Mouse (Mus musculus): ENCODE data around the gene Gm3476. TPM values are rescaled to one million over a fixed set of nuclear protein-coding genes. Genes with fewer than 3 reads are reported as not detected.
"Not testable (repeated sequence)": the region's sequence is repeated elsewhere in the genome, so short reads cannot be mapped to it uniquely, and the experiment has no call there.

Gm3476 gene
- total RNA-seq (2014; rRNA removed) (not detected in 2 replicates), polyA plus RNA-seq (2015; fragmentation: Nextera tagmentation; extraction: Ambion mirVana) (not detected in 2 replicates)

DNA sequence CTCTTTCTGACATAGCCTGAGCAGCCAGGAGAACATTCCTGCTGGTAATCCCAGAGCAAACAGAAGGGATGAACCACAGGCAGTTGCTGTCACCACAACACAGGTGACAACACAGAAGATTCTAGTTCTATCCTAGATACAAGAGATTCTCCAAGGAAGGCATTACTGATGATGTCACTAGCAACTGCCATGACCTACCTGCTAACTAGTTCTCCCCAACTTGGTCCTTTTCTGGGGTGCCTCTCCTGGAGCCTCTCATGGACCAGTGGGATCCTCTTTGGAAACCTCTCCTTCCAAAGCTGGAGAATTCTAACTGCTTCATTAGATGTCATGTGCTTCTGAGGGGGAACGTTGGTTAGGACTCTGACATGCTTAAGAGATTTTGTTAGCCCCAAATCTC lies at the start of gene Gm3476:
TSS of gene Gm3476 (minus strand) at position 101 of the 400 bp plus-strand sequence.
- not testable (repeated sequence) for H3K4me3 ChIP-seq (ENCODE audit: low read depth, low read length); H3K9me3 ChIP-seq (ENCODE audit: low read length); ATAC-seq (ENCODE audit: low FRiP score); H3K4me1 ChIP-seq (ENCODE audit: insufficient read depth, low read length); DNase-seq (ENCODE audit: low spot score); H3K27me3 ChIP-seq (ENCODE audit: insufficient read depth, low read length); H3K36me3 ChIP-seq (ENCODE audit: insufficient read depth, low read length); H3K9ac ChIP-seq (replicated peaks; ENCODE audit: low read length, poor library complexity, severe bottlenecking); H3K4me2 ChIP-seq (ENCODE audit: low read depth, low read length, poor library complexity, severe bottlenecking); H3K27ac ChIP-seq (ENCODE audit: low read depth, low read length)
- WGBS, result no CpG with 5 or more reads among the region's 1 CpGs

DNA sequence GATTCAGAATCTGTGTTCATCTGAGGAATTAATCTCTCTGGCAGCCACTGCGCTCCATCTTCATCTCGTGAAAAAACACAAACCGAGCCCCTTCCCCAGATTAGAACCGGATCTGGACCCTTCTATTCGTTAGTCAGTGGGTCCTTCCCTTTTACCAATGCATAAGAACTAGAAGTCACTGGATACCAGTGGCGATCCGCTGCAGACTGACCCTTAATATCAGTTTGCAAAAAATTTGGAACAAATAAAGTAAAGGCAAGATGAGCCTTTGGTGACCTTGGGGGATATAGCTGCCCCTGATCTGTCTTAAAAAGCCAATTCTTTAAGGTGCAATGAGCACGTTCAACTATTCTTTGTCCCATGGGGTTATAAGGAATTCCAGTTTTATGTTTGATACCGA lies 37.9 kb upstream of the Gm3476 start:
- ATAC-seq (ENCODE audit: low FRiP score); H3K4me1 ChIP-seq (ENCODE audit: insufficient read depth, low read length); H3K27ac ChIP-seq (ENCODE audit: low read depth, low read length); H3K9me3 ChIP-seq (ENCODE audit: low read length); H3K36me3 ChIP-seq (ENCODE audit: insufficient read depth, low read length); H3K4me3 ChIP-seq (ENCODE audit: low read depth, low read length); DNase-seq (ENCODE audit: low spot score); H3K9ac ChIP-seq (replicated peaks; ENCODE audit: low read length, poor library complexity, severe bottlenecking); H3K27me3 ChIP-seq (ENCODE audit: insufficient read depth, low read length); H3K4me2 ChIP-seq (ENCODE audit: low read depth, low read length, poor library complexity, severe bottlenecking): not testable (repeated sequence)
- 80% methylated on average over 5 of the region's 9 CpGs for WGBS

DNA sequence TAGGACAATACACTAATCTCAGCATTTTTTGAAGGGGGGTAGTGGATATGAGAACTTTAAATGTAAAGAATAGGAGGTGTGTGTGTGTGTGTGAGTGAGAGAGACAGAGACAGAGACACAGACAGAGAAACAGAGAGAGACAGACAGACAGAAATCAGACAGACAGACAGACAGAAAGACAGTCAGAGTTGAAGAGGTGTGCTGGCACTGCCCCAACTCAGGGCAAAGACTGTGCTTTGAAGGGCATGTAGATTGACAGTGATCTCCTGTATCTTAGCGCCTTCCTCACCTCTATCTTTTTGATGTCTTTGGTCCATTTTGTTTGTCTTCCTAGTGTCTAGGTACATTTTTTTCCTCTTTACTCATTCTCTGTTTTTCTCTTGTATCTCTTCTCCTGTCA lies 35.5 kb upstream of the Gm3476 start:
- H3K9ac ChIP-seq (replicated peaks; ENCODE audit: low read length, poor library complexity, severe bottlenecking); H3K27me3 ChIP-seq (ENCODE audit: insufficient read depth, low read length); H3K27ac ChIP-seq (ENCODE audit: low read depth, low read length); ATAC-seq (ENCODE audit: low FRiP score); H3K4me2 ChIP-seq (ENCODE audit: low read depth, low read length, poor library complexity, severe bottlenecking); H3K9me3 ChIP-seq (ENCODE audit: low read length); H3K4me1 ChIP-seq (ENCODE audit: insufficient read depth, low read length); H3K4me3 ChIP-seq (ENCODE audit: low read depth, low read length); DNase-seq (ENCODE audit: low spot score); H3K36me3 ChIP-seq (ENCODE audit: insufficient read depth, low read length): not testable (repeated sequence)
- no CpG with 5 or more reads among the region's 1 CpGs for whole genome bisulfite sequencing

DNA sequence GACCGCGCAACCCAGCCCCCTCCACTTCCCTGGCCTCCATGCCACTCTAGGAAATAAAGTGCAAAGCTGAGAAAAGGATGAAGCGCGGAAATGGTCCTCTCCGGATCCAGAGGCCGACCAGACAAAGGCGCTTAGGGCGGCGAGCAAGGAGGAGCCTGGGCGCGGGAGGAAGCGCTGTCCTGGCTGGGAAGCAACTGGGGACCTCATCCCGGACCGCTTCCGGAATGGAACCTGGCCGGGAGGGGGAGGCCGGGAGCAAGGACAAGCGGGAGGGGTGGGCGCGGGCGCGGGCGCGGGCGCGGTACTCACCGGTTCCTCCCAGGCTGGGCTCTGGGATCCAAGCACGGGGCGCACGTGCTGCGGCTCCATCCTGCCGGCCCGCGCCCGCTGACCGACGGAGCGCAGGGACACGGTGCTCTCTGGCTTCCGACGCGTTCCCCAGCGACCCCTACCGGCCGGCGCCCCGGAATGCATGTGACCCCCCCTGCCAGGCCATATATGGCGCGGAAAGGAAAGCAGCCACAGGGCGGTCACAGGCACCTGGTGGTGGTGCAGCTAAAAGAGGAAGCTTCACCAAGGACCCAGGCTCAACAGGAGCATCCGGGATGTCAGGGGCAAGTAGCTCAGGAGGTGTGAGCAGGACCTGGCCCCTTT lies 17.2 kb downstream of the Gm3476 start, which contains the start of gene Gm3468:
TSS of gene Gm3468 (minus strand) at position 394 of the 654 bp plus-strand sequence.
- ATAC-seq (ENCODE audit: low FRiP score), result peak; percentile 91
- Histone ChIP-seq H3K4me2 (ENCODE audit: low read depth, low read length, poor library complexity, severe bottlenecking) (peak within 1 kb of the TSS; percentile 34; the same call in 1 of the 2 replicates), H3K4me3 (ENCODE audit: low read depth, low read length) (peak within 1 kb of the TSS; percentile 34)
- H3K9ac ChIP-seq (replicated peaks; ENCODE audit: low read length, poor library complexity, severe bottlenecking); H3K27me3 ChIP-seq (ENCODE audit: insufficient read depth, low read length); H3K36me3 ChIP-seq (ENCODE audit: insufficient read depth, low read length); H3K9me3 ChIP-seq (ENCODE audit: low read length); H3K4me1 ChIP-seq (ENCODE audit: insufficient read depth, low read length); H3K27ac ChIP-seq (ENCODE audit: low read depth, low read length): not testable (repeated sequence)
- peak; percentile 65 for DNase-seq (ENCODE audit: low spot score)
- WGBS, result 0% methylated on average over 14 of the region's 51 CpGs
- peak; percentile 72 for TF ChIP-seq CTCF (IDR thresholded peaks at IDR 0.05)

DNA sequence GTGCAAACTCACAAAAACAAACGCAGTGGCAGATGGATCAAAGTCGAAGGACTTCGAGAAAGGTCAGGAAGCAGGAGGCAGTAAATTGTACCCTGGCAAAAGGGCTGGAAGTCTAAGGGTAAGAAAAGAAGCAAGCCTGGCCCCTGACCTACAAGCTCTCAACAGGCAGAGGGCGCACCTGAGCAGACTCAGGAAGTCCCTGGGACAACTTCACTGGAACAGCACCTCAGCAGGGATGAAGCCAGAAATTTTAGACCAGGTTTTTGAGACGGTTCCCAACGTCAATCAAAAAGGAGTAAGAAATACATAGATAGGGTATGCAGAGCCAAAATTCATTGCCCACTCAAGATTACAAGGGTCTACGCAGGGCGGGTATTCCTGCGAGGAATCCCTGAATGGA lies 18.1 kb downstream of the Gm3476 start:
- ATAC-seq (ENCODE audit: low FRiP score); H3K27ac ChIP-seq (ENCODE audit: low read depth, low read length); H3K27me3 ChIP-seq (ENCODE audit: insufficient read depth, low read length); H3K9ac ChIP-seq (replicated peaks; ENCODE audit: low read length, poor library complexity, severe bottlenecking); H3K36me3 ChIP-seq (ENCODE audit: insufficient read depth, low read length); H3K9me3 ChIP-seq (ENCODE audit: low read length); H3K4me1 ChIP-seq (ENCODE audit: insufficient read depth, low read length): not testable (repeated sequence)
- peak; percentile 0 for DNase-seq (ENCODE audit: low spot score)
- peak; percentile 51 for TF ChIP-seq CTCF (IDR thresholded peaks at IDR 0.05)
- Histone ChIP-seq H3K4me2 (ENCODE audit: low read depth, low read length, poor library complexity, severe bottlenecking) (peak overlapping the region; percentile 34; the same call in 1 of the 2 replicates), H3K4me3 (ENCODE audit: low read depth, low read length) (peak overlapping the region; percentile 34)
- WGBS, result 10% methylated on average over 8 of the region's 9 CpGs

DNA sequence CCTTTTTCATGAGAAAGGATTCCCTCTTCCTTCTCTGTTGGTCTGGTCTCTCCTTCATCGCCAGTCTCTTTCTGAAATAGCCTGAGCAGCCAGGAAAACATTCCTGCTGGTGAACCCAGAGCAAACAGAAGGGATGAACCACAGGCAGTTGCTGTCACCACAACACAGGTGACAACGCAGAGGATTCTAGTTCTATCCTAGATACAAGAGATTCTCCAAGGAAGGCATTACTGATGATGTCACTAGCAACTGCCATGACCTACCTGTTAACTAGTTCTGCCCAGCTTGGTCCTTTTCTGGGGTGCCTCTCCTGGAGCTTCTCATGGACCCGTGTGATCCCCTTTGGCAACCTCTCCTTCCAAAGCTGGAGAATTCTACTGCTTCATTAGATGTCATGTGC lies 31.8 kb downstream of the Gm3476 start, which contains the start of gene Gm8206:
TSS of gene Gm8206 (minus strand) at position 101 of the 400 bp plus-strand sequence.
- 81% methylated on average over 2 of the region's 3 CpGs for WGBS
- not testable (repeated sequence) for H3K4me3 ChIP-seq (ENCODE audit: low read depth, low read length)

DNA sequence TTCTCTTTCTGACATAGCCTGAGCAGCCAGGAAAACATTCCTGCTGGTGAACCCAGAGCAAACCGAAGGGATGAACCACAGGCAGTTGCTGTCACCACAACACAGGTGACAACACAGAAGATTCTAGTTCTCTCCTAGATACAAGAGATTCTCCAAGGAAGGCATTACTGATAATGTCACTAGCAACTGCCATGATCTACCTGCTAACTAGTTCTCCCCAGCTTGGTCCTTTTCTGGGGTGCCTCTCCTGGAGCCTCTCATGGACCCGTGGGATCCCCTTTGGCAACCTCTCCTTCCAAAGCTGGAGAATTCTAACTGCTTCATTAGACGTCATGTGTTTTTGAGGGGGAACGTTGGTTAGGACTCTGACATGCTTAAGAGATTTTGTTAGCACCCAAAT lies 67.4 kb downstream of the Gm3476 start, which contains the start of gene Gm6337:
TSS of gene Gm6337 (minus strand) at position 101 of the 400 bp plus-strand sequence.
- WGBS, result 92% methylated on average over 2 of the region's 4 CpGs
- H3K27me3 ChIP-seq (ENCODE audit: insufficient read depth, low read length); H3K9ac ChIP-seq (replicated peaks; ENCODE audit: low read length, poor library complexity, severe bottlenecking); H3K9me3 ChIP-seq (ENCODE audit: low read length); DNase-seq (ENCODE audit: low spot score); H3K27ac ChIP-seq (ENCODE audit: low read depth, low read length); ATAC-seq (ENCODE audit: low FRiP score); H3K4me1 ChIP-seq (ENCODE audit: insufficient read depth, low read length); H3K36me3 ChIP-seq (ENCODE audit: insufficient read depth, low read length); H3K4me2 ChIP-seq (ENCODE audit: low read depth, low read length, poor library complexity, severe bottlenecking); H3K4me3 ChIP-seq (ENCODE audit: low read depth, low read length): not testable (repeated sequence)

More for the DNA sequence above, 31.8 kb downstream of the Gm3476 start, which contains the start of gene Gm8206:
- not testable (repeated sequence) for ATAC-seq (ENCODE audit: low FRiP score); H3K9me3 ChIP-seq (ENCODE audit: low read length); H3K9ac ChIP-seq (replicated peaks; ENCODE audit: low read length, poor library complexity, severe bottlenecking); H3K4me1 ChIP-seq (ENCODE audit: insufficient read depth, low read length); DNase-seq (ENCODE audit: low spot score); H3K36me3 ChIP-seq (ENCODE audit: insufficient read depth, low read length); H3K4me2 ChIP-seq (ENCODE audit: low read depth, low read length, poor library complexity, severe bottlenecking); H3K27ac ChIP-seq (ENCODE audit: low read depth, low read length); H3K27me3 ChIP-seq (ENCODE audit: insufficient read depth, low read length)
